Mouse (Mus musculus) spleen, adult 2 months (tissue): ENCODE measurements at regions not wholly inside any gene's neighbourhood (a gene's known extent, or its start where the extent isn't known, plus 50 kb on each side); places are given as distances from the start of the nearest gene placed in this dataset.

Experiments
- CTCF ChIP-seq: fragments of 200-500 bp; IDR thresholded peaks from 2 replicates; pipeline ENCODE4 v1.5.1; 2011; ENCODE audit warnings: mild to moderate bottlenecking, inconsistent platforms; ENCODE audit not compliant: insufficient read depth, insufficient read length, insufficient replicate concordance; ENCODE audit errors: extremely low read depth
- POLR2A ChIP-seq: fragments of 200-500 bp; IDR thresholded peaks from 2 replicates; pipeline ENCODE4 v1.6.1; 2011; ENCODE audit warnings: low read depth, low read length, inconsistent platforms

GRCm38 (mm10) chr3:149087488-149087887 lies 97.1 kb upstream of the Adgrl2 start:
- no peak for TF ChIP-seq CTCF
- TF ChIP-seq POLR2A: no peak
